Mouse (Mus musculus) liver, adult (tissue): ENCODE results near the gene Obsl1.

Experiments
- GATA4 ChIP-seq: IDR thresholded peaks from 2 replicates; pipeline ENCODE4 v1.6.1; 2014; ENCODE audit warnings: mild to moderate bottlenecking, low read length; ENCODE audit not compliant: insufficient replicate concordance

Obsl1 gene

DNA sequence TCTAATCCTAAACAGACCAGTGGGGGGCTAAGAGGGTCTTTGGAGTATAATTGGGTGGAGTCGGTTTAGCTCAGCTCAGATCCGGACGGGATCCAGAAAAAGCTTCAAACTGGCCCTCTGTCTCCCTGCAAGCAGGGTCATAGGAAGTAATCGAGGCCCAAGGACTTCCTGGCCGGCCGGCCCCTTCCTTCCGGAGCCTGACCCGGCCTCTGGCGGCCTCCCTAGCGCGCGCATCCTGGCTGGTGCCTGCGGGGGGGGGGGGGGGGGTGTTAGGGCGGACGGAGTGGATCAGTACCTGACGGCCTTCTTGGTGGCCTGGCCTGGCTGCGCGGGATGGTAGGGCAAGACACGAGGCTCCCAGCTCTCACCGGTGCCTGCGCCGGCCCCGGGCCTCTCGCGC, 27.8 kb downstream of the Obsl1 start:
- no peak for TF ChIP-seq GATA4

DNA sequence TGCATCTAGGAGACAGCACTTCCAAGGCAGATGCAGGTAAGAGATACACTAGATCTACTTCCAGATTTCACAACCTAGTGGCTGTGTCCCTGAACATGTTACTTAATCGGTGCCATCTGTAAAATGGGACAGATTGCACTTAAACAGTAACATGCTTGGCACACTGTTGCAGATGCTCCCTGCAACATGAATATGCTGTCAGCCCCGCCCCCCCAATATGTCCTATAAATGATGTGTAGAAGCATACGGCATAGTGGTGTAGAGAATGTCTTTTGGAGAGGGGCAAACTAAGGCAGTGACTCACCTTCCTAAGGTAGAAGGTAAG, 28.3 kb downstream of the Obsl1 start:
- TF ChIP-seq GATA4: no peak

DNA sequence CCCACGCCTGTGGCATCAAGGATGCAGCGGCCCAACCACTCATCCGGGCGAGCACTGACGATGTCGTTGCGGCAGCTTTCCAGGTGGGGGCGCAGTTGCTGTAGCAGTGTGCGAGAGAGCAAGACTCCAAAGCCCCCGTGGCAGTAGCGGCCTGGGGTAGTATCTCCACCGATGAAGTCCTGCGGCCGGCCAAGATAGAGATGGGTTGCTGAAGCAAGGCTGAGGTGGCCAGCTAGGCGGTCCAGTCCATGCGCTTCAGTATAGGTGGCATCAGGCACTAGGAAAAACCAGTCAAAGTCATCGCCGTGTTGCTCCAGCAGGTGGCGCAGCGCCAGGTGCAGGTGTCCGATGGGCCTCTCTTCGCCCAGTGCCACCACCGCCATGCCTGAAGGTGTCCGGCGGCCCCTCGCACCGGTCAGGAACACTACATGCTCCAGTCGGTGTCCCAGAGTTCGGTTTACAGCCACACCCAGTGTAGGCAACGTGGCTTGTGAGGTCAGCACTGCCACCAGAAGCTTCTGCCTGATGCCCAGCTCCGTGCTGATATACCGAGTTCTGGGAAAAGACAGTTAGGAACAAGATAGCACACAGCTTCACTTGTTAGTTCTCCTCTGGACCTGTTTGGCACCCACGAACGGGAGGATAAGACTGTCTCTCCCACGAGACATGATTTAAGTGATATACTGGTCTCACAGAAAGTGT, 28.8 kb downstream of the Obsl1 start:
- TF ChIP-seq GATA4: no peak

DNA sequence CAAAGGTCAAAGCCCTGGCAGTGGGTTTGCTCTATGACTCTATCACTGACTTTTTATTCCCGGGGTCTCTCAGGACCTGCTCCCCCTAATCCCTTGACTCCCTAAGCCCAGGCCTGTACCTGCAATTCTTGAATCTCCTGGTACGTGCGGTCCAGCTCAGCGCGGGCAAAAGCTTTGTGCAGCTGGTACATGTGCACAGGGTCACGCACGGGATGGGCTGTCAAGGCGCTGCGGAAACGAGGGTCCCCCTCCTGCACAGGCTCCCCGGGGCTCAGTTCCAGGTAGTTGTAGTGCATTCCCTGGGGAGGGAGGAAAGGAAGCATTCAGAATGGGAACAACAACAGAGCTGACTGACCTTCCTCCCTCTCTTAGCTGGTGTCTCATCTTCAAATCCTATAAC, 29.8 kb downstream of the Obsl1 start:
- no peak for TF ChIP-seq GATA4

DNA sequence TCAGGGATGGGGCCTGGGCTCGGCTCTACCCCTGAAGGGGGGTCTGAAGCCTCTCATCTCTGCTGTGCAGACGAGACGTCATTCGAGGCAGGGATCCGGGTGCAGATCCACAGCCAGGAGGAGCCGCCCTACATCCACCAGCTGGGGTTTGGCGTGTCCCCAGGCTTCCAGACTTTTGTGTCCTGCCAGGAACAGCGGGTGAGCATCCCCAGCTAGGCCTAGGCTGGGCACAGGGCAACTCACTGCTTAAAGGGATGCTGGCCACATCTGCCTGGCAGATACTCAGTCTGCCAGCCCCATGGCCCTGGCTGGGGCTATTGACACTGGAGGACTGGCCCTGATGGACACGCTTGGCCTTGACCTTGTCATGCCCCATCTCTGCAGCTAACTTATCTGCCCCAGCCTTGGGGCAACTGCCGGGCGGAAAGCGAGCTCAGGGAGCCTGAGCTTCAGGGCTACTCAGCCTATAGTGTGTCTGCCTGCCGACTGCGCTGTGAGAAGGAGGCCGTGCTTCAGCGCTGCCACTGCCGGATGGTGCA, 36.9 kb downstream of the Obsl1 start:
- no peak for TF ChIP-seq GATA4

DNA sequence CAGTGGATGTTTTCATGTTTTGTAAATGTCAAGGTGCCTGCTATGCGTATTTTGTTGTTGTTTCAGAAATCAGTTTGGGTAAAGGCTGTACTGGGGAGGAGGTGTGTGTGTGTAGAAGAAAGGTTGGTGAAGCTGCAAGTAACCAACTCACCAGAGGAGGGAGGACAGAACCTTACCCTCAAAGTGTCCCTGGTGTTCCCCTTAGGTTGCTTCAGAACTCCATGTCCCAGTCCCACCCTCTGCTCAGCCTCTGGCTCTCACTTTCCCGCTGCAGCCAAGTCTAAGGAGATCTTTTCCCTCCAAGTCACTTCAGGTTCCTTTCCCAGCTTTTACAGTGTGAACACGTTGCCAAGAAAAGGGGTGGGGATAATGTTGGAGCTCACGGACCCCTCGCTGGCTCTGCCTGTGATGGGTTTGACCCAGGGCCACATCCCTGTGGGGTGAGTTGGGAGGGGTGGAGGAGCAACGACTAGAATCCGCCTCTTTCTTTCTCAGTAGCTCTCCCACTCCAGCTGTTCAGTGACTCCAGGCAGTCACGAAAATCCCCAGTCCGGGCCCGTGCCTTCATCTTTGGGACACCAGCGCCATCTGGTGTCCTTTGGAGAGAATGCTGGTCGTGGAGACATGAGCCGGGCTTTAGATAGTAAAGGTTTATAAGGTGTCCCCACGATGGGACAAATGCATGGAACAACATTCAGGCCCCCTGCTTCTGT, 38.9 kb downstream of the Obsl1 start:
- no peak for TF ChIP-seq GATA4

DNA sequence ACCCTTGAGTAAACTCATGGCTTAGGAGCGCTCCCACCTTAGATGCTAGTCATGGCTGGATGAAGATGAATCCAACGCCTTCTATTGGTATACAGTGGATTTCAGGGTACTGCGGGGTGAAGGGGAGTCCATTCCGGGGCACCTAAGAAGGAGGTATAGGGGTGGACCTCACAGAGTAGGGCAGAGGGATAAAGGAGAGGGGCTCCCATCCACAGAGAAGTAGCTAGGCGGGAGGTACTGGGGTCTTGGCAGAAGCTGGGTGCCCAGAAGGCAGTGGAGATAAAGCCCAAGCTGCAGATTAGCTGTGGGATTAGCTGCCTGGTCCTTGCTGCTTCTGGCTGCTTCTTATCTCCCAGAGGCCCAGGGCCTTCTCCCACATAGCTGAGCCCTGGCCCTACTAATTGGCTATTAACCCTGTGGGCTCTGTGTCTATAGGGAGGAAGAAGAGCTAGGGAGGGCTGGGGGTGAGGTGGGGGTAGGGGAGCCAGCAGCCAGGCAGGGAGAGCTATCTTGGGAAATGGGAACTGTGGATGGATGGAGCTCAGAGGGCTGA, 42.5 kb downstream of the Obsl1 start:
- TF ChIP-seq GATA4: no peak

DNA sequence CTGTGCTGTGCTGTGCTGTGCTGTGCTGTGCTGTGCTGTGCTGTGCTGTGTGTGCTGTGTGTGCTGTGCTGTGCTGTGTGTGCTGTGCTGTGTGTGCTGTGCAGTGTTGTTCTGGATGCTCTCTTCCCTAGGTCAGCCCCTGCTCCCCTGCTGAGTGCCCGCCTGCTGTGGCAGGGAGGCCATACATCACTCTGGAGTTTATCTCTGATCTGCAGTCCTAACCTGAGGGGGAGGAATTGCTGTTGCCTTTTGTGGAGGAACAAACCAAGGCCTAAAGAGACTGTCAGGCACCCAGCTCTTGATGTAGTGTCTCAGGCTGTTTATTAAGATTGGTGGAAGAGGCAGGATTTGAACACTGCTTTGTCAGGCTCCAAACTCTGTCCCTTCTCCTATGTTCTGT, 43.6 kb downstream of the Obsl1 start:
- TF ChIP-seq GATA4: no peak

DNA sequence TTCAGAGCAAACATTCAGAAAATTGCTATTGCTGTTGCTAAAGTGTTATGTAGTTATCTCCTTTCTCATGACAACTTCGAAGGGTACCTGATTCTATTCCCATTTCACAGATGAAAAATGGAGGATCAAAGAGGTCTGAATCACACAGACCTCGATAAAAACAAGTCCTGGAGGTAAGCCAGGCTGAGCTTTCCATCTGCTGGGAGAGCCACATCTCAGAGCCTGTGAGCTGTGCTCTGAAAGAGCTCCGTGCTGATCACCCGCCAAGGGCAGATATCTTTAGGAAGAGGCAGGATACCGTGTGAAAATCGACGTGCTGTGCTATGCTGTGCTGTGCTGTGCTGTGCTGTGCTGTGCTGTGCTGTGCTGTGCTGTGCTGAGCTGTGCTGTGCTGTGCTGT, 46.0 kb downstream of the Obsl1 start:
- TF ChIP-seq GATA4: no peak

DNA sequence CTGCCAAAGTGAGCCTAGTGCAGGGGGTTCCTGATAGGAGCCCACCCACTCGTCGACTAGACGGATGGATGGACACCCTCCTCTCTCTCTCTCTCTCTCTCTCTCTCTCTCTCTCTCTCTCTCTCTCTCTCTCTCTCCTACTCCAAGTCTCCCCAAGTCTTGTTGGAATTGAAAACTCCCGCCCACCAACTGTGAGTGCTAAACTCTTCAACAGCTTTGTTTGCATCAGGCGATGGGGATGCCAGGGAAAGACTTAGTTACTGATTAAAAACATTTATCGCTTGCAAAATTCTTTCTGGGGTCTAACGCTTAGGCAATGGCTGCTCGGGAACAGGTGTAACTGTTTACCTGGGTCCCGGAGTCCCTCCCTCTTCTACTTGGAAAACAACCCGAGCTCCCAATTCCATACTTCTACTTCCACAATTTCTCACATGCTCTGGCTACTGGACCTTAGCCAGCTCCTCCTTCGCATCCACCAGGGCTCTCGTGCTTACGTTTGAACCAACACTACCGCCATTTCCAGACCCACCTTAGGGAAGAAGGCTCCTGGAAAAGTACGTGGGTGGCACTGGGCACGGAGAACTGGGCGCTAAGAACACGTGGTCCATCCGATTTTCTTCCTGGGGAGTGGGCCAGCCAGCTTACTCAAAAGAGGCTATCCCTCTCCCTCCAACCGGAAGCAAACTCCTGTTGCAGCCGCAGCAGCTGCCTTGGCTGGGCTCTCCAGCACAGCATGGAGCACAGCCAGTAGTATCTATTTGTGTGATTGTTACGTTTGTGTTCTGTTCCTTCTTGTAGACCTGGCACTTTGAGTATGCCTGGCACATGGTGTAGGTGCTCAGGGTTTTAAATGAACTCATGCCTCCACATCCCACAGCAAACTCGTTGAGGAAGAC, 47.2 kb downstream of the Obsl1 start:
- TF ChIP-seq GATA4: no peak

DNA sequence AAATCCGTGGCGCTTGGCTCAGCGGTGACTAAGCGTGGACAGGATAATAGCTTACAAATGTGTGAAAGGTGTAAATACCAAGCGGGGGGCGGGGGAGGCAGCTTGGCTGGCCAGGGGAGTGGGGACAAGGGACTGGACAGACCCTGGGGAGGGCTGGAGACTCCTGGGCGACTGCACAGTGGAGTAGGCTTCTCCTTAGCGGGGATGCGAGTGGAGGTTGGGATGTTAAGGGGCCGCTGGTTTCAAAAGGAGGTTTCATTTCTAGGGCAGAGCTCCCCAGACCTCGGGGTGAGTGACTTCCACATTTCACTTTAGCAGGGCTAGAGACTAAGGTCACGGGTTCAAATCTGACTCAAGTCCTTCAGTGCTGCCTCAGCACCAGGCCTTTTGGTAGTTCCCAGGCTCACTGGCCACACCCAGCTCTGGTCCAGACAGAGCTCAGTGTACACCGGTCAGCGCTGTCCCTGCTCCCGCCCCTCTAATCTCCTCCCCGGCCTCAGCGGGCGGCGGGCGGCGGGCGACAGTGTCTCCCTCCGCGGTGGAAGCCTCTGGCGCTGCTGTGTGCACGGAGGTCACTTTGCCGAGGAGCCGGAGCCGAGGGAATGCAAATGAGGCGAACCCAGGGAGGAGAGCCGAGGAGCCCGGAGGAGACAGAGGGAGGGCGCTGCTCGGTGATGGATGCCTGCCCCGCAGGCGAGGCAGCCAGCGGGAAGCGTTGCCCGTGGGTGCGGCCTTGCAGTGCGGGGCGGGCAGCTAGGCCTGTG, 48.0 kb downstream of the Obsl1 start:
- TF ChIP-seq GATA4: no peak

DNA sequence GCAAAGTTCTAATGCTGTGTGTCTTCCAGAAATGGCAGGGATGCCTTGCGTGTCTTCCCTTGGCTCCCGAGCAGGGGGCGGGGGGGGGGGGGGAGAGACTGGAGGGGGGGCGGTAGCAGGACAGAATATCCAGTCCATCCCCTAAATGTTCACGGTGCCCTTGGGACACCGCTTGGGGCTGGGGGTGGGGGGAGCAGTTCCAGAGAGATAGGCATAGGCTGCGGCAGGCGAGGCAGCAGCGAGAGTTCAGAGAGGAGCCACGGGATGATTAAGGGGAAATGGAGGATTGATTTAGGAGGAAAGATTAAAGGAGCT, 48.6 kb downstream of the Obsl1 start:
- no peak for TF ChIP-seq GATA4

DNA sequence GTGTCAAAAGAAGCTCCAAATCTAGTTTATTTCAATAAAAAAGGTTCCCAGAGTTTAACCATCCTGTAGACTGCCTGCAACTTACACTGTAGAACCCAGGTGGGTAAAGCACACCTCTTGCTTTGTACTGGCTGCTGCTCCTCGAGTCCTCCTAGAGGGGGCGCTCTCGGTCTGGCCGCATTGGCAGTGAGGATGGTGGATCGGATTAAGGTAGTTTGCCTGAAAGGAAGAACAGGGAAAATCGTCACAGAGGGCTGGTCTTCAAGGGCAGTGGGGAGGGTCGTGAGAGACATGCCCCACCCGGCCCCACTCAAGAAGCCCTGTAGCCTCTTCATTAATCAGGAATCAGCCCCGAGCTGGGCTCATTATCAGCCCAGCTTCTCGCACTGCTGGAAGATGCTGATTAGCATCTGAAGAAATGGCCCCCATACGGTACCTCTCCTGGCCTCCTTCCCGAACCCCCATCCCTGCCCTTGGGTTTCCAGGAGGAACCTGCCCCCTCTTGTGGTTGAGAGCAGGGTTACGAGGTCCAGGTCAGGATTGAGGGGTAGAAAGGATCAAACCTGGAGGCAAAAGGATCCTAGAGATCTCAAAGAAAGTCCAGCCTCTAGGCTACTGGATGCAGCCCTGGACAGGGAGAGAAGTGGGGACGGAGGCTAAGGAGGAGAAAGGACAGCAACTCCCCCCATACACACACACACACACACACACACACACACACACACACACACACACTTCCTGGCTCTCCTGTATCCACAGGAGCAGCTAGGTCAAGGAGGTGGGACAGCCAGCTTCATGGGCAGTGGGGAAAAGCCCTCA, 49.3 kb downstream of the Obsl1 start:
- TF ChIP-seq GATA4: no peak

DNA sequence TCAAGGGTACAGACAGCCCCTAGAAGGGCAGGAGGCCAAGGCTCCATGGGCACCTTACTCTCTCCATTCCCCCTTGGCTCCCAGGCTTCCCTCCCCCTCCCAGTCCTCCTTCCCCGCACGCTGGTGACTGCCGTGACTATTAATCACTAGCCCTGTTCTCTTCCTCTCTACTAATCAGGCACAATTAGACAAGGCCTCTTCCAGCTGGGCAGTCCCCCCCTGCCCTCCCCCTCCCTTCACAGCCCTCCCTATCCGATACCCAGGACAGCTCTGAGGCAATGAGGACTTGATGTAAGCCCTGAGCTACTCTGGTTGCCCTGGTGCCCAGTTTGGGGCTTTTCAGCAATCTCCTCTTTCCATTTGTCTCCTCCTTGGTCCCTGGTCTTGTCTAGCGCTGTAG, 50.3 kb downstream of the Obsl1 start:
- no peak for TF ChIP-seq GATA4
